Mouse (Mus musculus) liver, embryonic 13.5 days (tissue): Measurements from ENCODE around the gene Dhh. TPM values are rescaled to one million over a fixed set of nuclear protein-coding genes. Genes with fewer than 3 reads are reported as not detected.

ENCODE experiments used
- ATAC-seq: fragments of 200-750 bp; cut with Nextera tagmentation; 2 replicates; pipeline ENCODE4 v1.8.0; 2017; ENCODE audit warnings: low read depth, mild to moderate bottlenecking, moderate number of reproducible peaks, moderate library complexity
- DNase-seq: peaks from one replicate; pipeline ENCODE4 v3.0.0; 2022
- H3K27ac ChIP-seq: fragments of 300-500 bp; sonication (generic); 2 replicates; pipeline ENCODE4 v1.5.1; 2015; ENCODE audit warnings: moderate library complexity, mild to moderate bottlenecking, inconsistent platforms
- H3K27me3 ChIP-seq: fragments of 300-500 bp; sonication (generic); 2 replicates; pipeline ENCODE4 v1.6.1; 2015; ENCODE audit warnings: mild to moderate bottlenecking, inconsistent platforms
- H3K36me3 ChIP-seq: fragments of 300-500 bp; sonication (generic); 2 replicates; pipeline ENCODE4 v1.6.1; 2015; ENCODE audit warnings: mild to moderate bottlenecking, inconsistent platforms
- H3K4me1 ChIP-seq: fragments of 300-500 bp; sonication (generic); replicated peaks from 2 replicates; pipeline ENCODE4 v1.6.1; 2015; ENCODE audit warnings: inconsistent platforms
- H3K4me2 ChIP-seq: fragments of 300-500 bp; sonication (generic); 2 replicates; pipeline ENCODE4 v1.6.1; 2015; ENCODE audit warnings: inconsistent platforms, mild to moderate bottlenecking, moderate library complexity
- H3K4me3 ChIP-seq: fragments of 300-500 bp; sonication (generic); replicated peaks from 2 replicates; pipeline ENCODE4 v1.5.1; 2015; ENCODE audit warnings: mild to moderate bottlenecking, inconsistent platforms
- H3K9ac ChIP-seq: fragments of 300-500 bp; sonication (generic); 2 replicates; pipeline ENCODE4 v1.6.1; 2015; ENCODE audit warnings: mild to moderate bottlenecking, inconsistent platforms
- H3K9me3 ChIP-seq: fragments of 300-500 bp; sonication (generic); replicated peaks from 2 replicates; pipeline ENCODE4 v1.6.1; 2016; ENCODE audit warnings: inconsistent platforms
- WGBS: fragments of 180-500 bp; shearing (Covaris S2); methylation state at CpG from one replicate; pipeline ENCODE4 v1.1.7; 2015; ENCODE audit not compliant: insufficient replicate concordance; 5-methylcytosine and 5-hydroxymethylcytosine counted together
- polyA plus RNA-seq: library from polyadenylated mRNA; unstranded; fragments of >200 nt; fragmentation: Nextera tagmentation; extraction: Ambion mirVana; gene quantifications from 2 replicates; pipeline ENCODE4 v1.2.1, GENCODE M21; 2015

Dhh gene
- polyA plus RNA-seq, 1 experiment from 2014 or later = 0.12 TPM

GRCm38 (mm10) chr15:98859319-98860043 is 38.9 kb downstream of the Dhh start:
- Histone ChIP-seq H3K9me3 (no peaks in the 10 kb centered on the region), H3K27me3 (no peaks in the 10 kb centered on the region), H3K36me3 (peaks cover 100% of the 10 kb centered on the region), H3K4me1 (peaks cover 8% of the 10 kb centered on the region; the same call in 1 of the 2 replicates), H3K9ac (no peak overlapping the region), H3K27ac (no peak overlapping the region), H3K4me3 (no peak overlapping the region), H3K4me2 (no peak overlapping the region)
- WGBS = 82% methylated on average over 9 of the region's 9 CpGs
- DNase-seq (no peak), ATAC-seq (peak; percentile 39)

GRCm38 (mm10) chr15:98854214-98854613 is 44.1 kb downstream of the Dhh start:
- no peak overlapping the region for H3K27ac ChIP-seq
- no peaks in the 10 kb centered on the region for H3K27me3 ChIP-seq
- ATAC-seq (no peak), DNase-seq (no peak)
- WGBS = 85% methylated on average over 16 of the region's 16 CpGs
- no peaks in the 10 kb centered on the region for H3K4me1 ChIP-seq
- no peak overlapping the region for H3K4me2 ChIP-seq
- no peaks in the 10 kb centered on the region for H3K9me3 ChIP-seq
- H3K36me3 ChIP-seq = peaks cover 100% of the 10 kb centered on the region
- no peak overlapping the region for H3K9ac ChIP-seq
- no peak overlapping the region for H3K4me3 ChIP-seq

- Histone ChIP-seq H3K4me2 (no peak overlapping the region), H3K9me3 (no peaks in the 10 kb centered on the region), H3K9ac (no peak overlapping the region), H3K4me3 (no peak overlapping the region), H3K27me3 (no peaks in the 10 kb centered on the region), H3K27ac (no peak overlapping the region), H3K4me1 (no peaks in the 10 kb centered on the region), H3K36me3 (peaks cover 100% of the 10 kb centered on the region)
- no peak for DNase-seq
- no peak for ATAC-seq
- 92% methylated on average over 28 of the region's 28 CpGs for WGBS
Measured at GRCm38 (mm10) chr15:98853161-98853937, 45.0 kb downstream of the Dhh start.

- WGBS = 92% methylated on average over 9 of the region's 9 CpGs
- H3K9ac ChIP-seq = no peak overlapping the region
- H3K27ac ChIP-seq = no peak overlapping the region
- H3K4me2 ChIP-seq = no peak overlapping the region
- no peak for DNase-seq
- no peaks in the 10 kb centered on the region for H3K9me3 ChIP-seq
- H3K4me3 ChIP-seq = no peak overlapping the region
- no peak for ATAC-seq
- peaks cover 100% of the 10 kb centered on the region for H3K36me3 ChIP-seq
- no peaks in the 10 kb centered on the region for H3K27me3 ChIP-seq
- H3K4me1 ChIP-seq = no peaks in the 10 kb centered on the region
Measured at GRCm38 (mm10) chr15:98852733-98853132, 45.6 kb downstream of the Dhh start.

- Histone ChIP-seq H3K9me3 (no peaks in the 10 kb centered on the region), H3K9ac (no peak overlapping the region), H3K27ac (no peak overlapping the region), H3K4me2 (no peak overlapping the region), H3K36me3 (peaks cover 100% of the 10 kb centered on the region), H3K4me3 (no peak overlapping the region), H3K4me1 (no peaks in the 10 kb centered on the region), H3K27me3 (no peaks in the 10 kb centered on the region)
- DNase-seq = no peak
- WGBS = 87% methylated on average over 9 of the region's 9 CpGs
- no peak for ATAC-seq
Measured at GRCm38 (mm10) chr15:98852071-98852470, 46.3 kb downstream of the Dhh start.

- H3K9ac ChIP-seq = no peak overlapping the region
- no peak for DNase-seq
- H3K4me1 ChIP-seq = no peaks in the 10 kb centered on the region
- H3K36me3 ChIP-seq = peaks cover 100% of the 10 kb centered on the region
- no peak overlapping the region for H3K4me2 ChIP-seq
- H3K4me3 ChIP-seq = no peak overlapping the region
- no peaks in the 10 kb centered on the region for H3K9me3 ChIP-seq
- 90% methylated on average over 21 of the region's 21 CpGs for whole genome bisulfite sequencing
- no peaks in the 10 kb centered on the region for H3K27me3 ChIP-seq
- no peak for ATAC-seq
- no peak overlapping the region for H3K27ac ChIP-seq
Measured at GRCm38 (mm10) chr15:98851229-98851818, 47.0 kb downstream of the Dhh start.

GRCm38 (mm10) chr15:98850668-98851067 is 47.7 kb downstream of the Dhh start:
- DNase-seq = no peak
- Histone ChIP-seq H3K27me3 (no peaks in the 10 kb centered on the region), H3K36me3 (peaks cover 100% of the 10 kb centered on the region), H3K27ac (no peak overlapping the region), H3K4me2 (no peak overlapping the region), H3K9me3 (no peaks in the 10 kb centered on the region), H3K4me1 (0 out of 2 replicates have a peak, but pooled peaks cover under 1% of the 10 kb centered on the region), H3K4me3 (no peak overlapping the region), H3K9ac (no peak overlapping the region)
- ATAC-seq = no peak
- WGBS = 88% methylated on average over 14 of the region's 14 CpGs

- WGBS = 86% methylated on average over 16 of the region's 16 CpGs
- Histone ChIP-seq H3K9me3 (no peaks in the 10 kb centered on the region), H3K27me3 (no peaks in the 10 kb centered on the region), H3K27ac (no peak overlapping the region), H3K4me1 (0 out of 2 replicates have a peak, but pooled peaks cover 2% of the 10 kb centered on the region), H3K4me2 (no peak overlapping the region), H3K4me3 (no peak overlapping the region), H3K36me3 (peaks cover 100% of the 10 kb centered on the region), H3K9ac (no peak overlapping the region)
- DNase-seq (no peak), ATAC-seq (no peak)
Measured at GRCm38 (mm10) chr15:98849956-98850600, 48.3 kb downstream of the Dhh start.

GRCm38 (mm10) chr15:98849165-98849564 is 49.2 kb downstream of the Dhh start:
- 94% methylated on average over 11 of the region's 11 CpGs for WGBS
- Histone ChIP-seq H3K4me3 (no peak overlapping the region), H3K4me2 (no peak overlapping the region), H3K9ac (no peak overlapping the region), H3K27me3 (no peaks in the 10 kb centered on the region), H3K27ac (no peak overlapping the region), H3K36me3 (peaks cover 100% of the 10 kb centered on the region), H3K4me1 (peaks cover 9% of the 10 kb centered on the region), H3K9me3 (no peaks in the 10 kb centered on the region)
- DNase-seq = no peak
- no peak for ATAC-seq

- ATAC-seq (no peak), DNase-seq (no peak)
- Histone ChIP-seq H3K9ac (no peak overlapping the region), H3K4me1 (peaks cover 15% of the 10 kb centered on the region), H3K27ac (no peak overlapping the region), H3K4me2 (no peak overlapping the region), H3K27me3 (no peaks in the 10 kb centered on the region), H3K36me3 (peaks cover 100% of the 10 kb centered on the region), H3K4me3 (no peak overlapping the region), H3K9me3 (no peaks in the 10 kb centered on the region)
- WGBS = 83% methylated on average over 8 of the region's 8 CpGs
Measured at GRCm38 (mm10) chr15:98846140-98846539, 52.2 kb downstream of the Dhh start.

- Histone ChIP-seq H3K36me3 (peaks cover 100% of the 10 kb centered on the region), H3K4me1 (peaks cover 15% of the 10 kb centered on the region), H3K27me3 (no peaks in the 10 kb centered on the region), H3K9ac (no peak overlapping the region), H3K4me2 (no peak overlapping the region), H3K4me3 (no peak overlapping the region), H3K9me3 (no peaks in the 10 kb centered on the region), H3K27ac (no peak overlapping the region; the same call in 1 of the 2 replicates)
- no peak for ATAC-seq
- WGBS = 84% methylated on average over 2 of the region's 2 CpGs
- no peak for DNase-seq
Measured at GRCm38 (mm10) chr15:98845149-98845548, 53.2 kb downstream of the Dhh start.
